ENCODE assay signal across 21 mouse cellular contexts in genomic region chr5:114106391-114106935, GRCm38 (mm10). TPM values are rescaled to one million over a fixed set of nuclear protein-coding genes. Genes with fewer than 3 reads are reported as not detected.
"Had no signal": no experiment of that assay in that cellular context is flagged by ENCODE, and none has a peak within 500 bp of the region (broad histone marks: within the 10 kb centered on the region; RNA-seq: fewer than 3 reads in every experiment).

No protein-coding gene starts in this region.

- H3K27me3 ChIP-seq: limb, embryonic 12.5 days; liver, embryonic 13.5 days; lung, embryonic 15.5 days; megakaryocyte, embryonic 14.5 days; midbrain, embryonic 15.5 days; neural tube, embryonic 12.5 days had no signal

- H3K9me3 ChIP-seq: limb, embryonic 12.5 days; liver, embryonic 13.5 days; lung, embryonic 15.5 days; midbrain, embryonic 15.5 days had no signal

- H3K9ac ChIP-seq: limb, embryonic 12.5 days; liver, embryonic 13.5 days; liver, postnatal 0 days; lung, embryonic 15.5 days; midbrain, embryonic 15.5 days; neural tube, embryonic 12.5 days had no signal

- H3K4me1 ChIP-seq: limb, embryonic 12.5 days; neural tube, embryonic 12.5 days had no signal

- H3K4me3 ChIP-seq: layer of hippocampus, adult 2 months; limb, embryonic 12.5 days; liver, embryonic 13.5 days; lung, embryonic 15.5 days; megakaryocyte, embryonic 14.5 days; midbrain, embryonic 15.5 days; neural tube, embryonic 12.5 days had no signal

- DNase-seq: kidney, postnatal 10 days; kidney, postnatal 4 days; liver; liver, embryonic 13.5 days; liver, postnatal 0 days; lung, postnatal 14 days; retina, postnatal 1 day; right cerebral cortex, postnatal 4 days; spleen, adult 18-20 months; thymus, adult 18-20 months; thymus, postnatal 25 days had no signal

- ATAC-seq: liver, postnatal 0 days; midbrain, embryonic 15.5 days had no signal

- H3K27ac ChIP-seq: layer of hippocampus, adult 2 months; limb, embryonic 12.5 days; liver, embryonic 13.5 days; lung, embryonic 15.5 days; macrophage; midbrain, embryonic 15.5 days; neural tube, embryonic 12.5 days had no signal

- H3K4me2 ChIP-seq: limb, embryonic 12.5 days; liver, embryonic 13.5 days; lung, embryonic 15.5 days; midbrain, embryonic 11.5 days; midbrain, embryonic 15.5 days; neural tube, embryonic 12.5 days had no signal

RNA-seq across cellular contexts. Expression of gene Svop, which starts 15.1 kb away (rescaled TPM):
- total RNA-seq: monocyte, adult 5-6 weeks; neutrophil, adult 5-6 weeks had no signal
- polyA plus RNA-seq: liver, postnatal 0 days; macrophage had no signal

RNA-seq across cellular contexts. Expression of gene Acacb, which starts 39.9 kb away (rescaled TPM):
- total RNA-seq: neutrophil, adult 5-6 weeks had no signal
